Mouse (Mus musculus) limb, embryonic 11.5 days (tissue): ENCODE data around the gene Fgd5. TPM values are rescaled to one million over a fixed set of nuclear protein-coding genes. Genes with fewer than 3 reads are reported as not detected.
A peak's percentile ranks its signal among the peaks of the same experiment; 100 is the strongest.
"Not testable (repeated sequence)": the region's sequence is repeated elsewhere in the genome, so short reads cannot be mapped to it uniquely, and the experiment has no call there.

ENCODE experiments used
- ATAC-seq: fragments of 200-750 bp; cut with Nextera tagmentation; 2 replicates; pipeline ENCODE4 v1.8.0; 2017; ENCODE audit warnings: low read depth; ENCODE audit not compliant: insufficient number of reproducible peaks, low FRiP score, low TSS enrichment
- DNase-seq: peaks from one replicate; pipeline ENCODE4 v3.0.0-alpha.2; 2015; ENCODE audit warnings: low spot score
- H3K27ac ChIP-seq: fragments of 300-500 bp; sonication (generic); replicated peaks from 2 replicates; pipeline ENCODE4 v1.5.1; 2014; ENCODE audit warnings: low read depth, mild to moderate bottlenecking, low read length
- H3K27me3 ChIP-seq: fragments of 300-500 bp; sonication (generic); 2 replicates; pipeline ENCODE4 v1.6.1; 2014; ENCODE audit warnings: mild to moderate bottlenecking, low read length, mixed read lengths; ENCODE audit not compliant: control insufficient read depth, insufficient read depth
- H3K36me3 ChIP-seq: fragments of 300-500 bp; sonication (generic); 2 replicates; pipeline ENCODE4 v1.6.1; 2014; ENCODE audit warnings: mild to moderate bottlenecking, low read length, moderate library complexity, mixed read lengths; ENCODE audit not compliant: control insufficient read depth, insufficient read depth
- H3K4me1 ChIP-seq: fragments of 300-500 bp; sonication (generic); 2 replicates; pipeline ENCODE4 v1.6.1; 2014; ENCODE audit warnings: low read length, mixed read lengths; ENCODE audit not compliant: control insufficient read depth, insufficient read depth
- H3K4me2 ChIP-seq: fragments of 300-500 bp; sonication (generic); 2 replicates; pipeline ENCODE4 v1.6.1; 2014; ENCODE audit warnings: low read depth, mild to moderate bottlenecking, moderate library complexity; ENCODE audit not compliant: severe bottlenecking
- H3K4me3 ChIP-seq: fragments of 300-500 bp; sonication (generic); 2 replicates; pipeline ENCODE4 v1.5.1; 2014; ENCODE audit warnings: low read depth, low read length
- H3K9ac ChIP-seq: fragments of 300-500 bp; sonication (generic); 2 replicates; pipeline ENCODE4 v1.6.1; 2014; ENCODE audit warnings: mild to moderate bottlenecking, low read length
- H3K9me3 ChIP-seq: fragments of 300-500 bp; sonication (generic); 2 replicates; pipeline ENCODE4 v1.6.1; 2016; ENCODE audit warnings: low read length; ENCODE audit not compliant: control insufficient read depth
- WGBS: fragments of 180-500 bp; shearing (Covaris S2); extraction: QIAGEN DNeasy Blood & Tissue Kit; methylation state at CpG from one replicate; pipeline ENCODE4 v1.1.7; 2014; 5-methylcytosine and 5-hydroxymethylcytosine counted together
- polyA plus RNA-seq: library from polyadenylated mRNA; unstranded; fragments of >200 nt; fragmentation: Nextera tagmentation; extraction: Ambion mirVana; gene quantifications from 2 replicates; pipeline ENCODE4 v1.2.1, GENCODE M21; 2014

The Fgd5 gene
- 3.5 and 4.2 TPM in 2 replicates for polyA plus RNA-seq

- Histone ChIP-seq H3K9ac (peak within 1 kb of the TSS; percentile 60), H3K4me1 (no peaks in the 10 kb centered on the region), H3K36me3 (no peaks in the 10 kb centered on the region), H3K4me3 (peak within 1 kb of the TSS; percentile 48), H3K9me3 (no peaks in the 10 kb centered on the region), H3K4me2 (peak within 1 kb of the TSS; percentile 94), H3K27ac (no peak within 1 kb of the TSS), H3K27me3 (peaks cover 20% of the 10 kb centered on the region)
- ATAC-seq = peak; percentile 31; the same call in 1 of the 2 replicates
- DNase-seq = peak; percentile 72
- under 1% methylated on average over 54 of the region's 62 CpGs for whole genome bisulfite sequencing
Measured at GRCm38 (mm10) chr6:91978371-91979300, at the start of gene Fgd5. Gene Fgd5, plus strand, starts transcription at chr6:91978878.

GRCm38 (mm10) chr6:91931231-91931630 lies 47.4 kb upstream of the Fgd5 start:
- Histone ChIP-seq H3K27me3 (no peaks in the 10 kb centered on the region), H3K4me1 (no peaks in the 10 kb centered on the region), H3K9me3 (no peaks in the 10 kb centered on the region), H3K27ac (no peak overlapping the region), H3K36me3 (no peaks in the 10 kb centered on the region), H3K4me3 (no peak overlapping the region), H3K4me2 (no peak overlapping the region), H3K9ac (no peak overlapping the region)
- WGBS = 94% methylated on average over 5 of the region's 5 CpGs
- no peak for DNase-seq
- no peak for ATAC-seq

DNA sequence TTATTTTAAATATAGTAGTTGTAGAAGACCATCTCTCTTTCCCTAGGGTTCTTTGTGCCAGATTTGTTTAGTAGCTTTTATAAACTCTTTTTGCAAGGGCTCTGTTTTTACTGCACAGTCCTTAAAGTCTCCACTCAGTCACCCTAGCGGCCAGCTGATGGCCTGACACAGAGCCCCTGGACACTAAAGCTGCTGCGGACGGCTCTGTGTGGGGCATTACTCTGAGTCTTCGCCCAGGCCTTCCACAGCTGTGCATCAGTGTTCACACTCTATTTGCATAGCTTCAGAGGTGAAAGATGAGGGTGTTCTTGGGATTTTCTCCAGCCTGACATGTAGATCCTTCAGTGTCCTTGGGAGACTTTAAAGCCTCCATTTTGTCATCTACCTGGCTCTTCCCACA lies 40.2 kb upstream of the Fgd5 start:
- ATAC-seq (no peak), DNase-seq (no peak)
- WGBS = 49% methylated on average over 4 of the region's 4 CpGs
- no peak overlapping the region for H3K27ac ChIP-seq
- no peak overlapping the region for H3K4me3 ChIP-seq
- H3K9ac ChIP-seq = no peak overlapping the region
- no peak overlapping the region for H3K4me2 ChIP-seq
- H3K36me3 ChIP-seq = no peaks in the 10 kb centered on the region
- no peaks in the 10 kb centered on the region for H3K27me3 ChIP-seq
- no peaks in the 10 kb centered on the region for H3K9me3 ChIP-seq
- H3K4me1 ChIP-seq = no peaks in the 10 kb centered on the region

DNA sequence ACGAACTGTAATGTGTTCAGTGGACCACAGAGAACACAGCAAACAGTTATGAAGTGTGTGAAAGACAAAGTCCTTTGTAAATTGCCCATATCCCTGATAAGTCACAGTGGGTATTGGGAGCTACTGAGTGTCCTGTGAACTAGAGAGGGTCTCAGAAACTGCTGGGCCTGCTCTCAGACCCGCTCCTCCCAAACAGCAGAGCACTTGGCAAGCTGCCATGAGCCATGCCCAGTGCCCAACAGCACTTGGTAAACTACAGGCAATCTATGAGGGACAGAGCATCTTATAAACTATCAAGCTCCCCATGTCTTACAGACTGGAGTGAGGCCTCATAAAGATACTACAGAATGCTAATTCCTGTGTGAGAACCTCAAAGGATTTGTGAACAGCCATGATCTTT lies 30.3 kb upstream of the Fgd5 start:
- WGBS = 77% methylated on average over 2 of the region's 2 CpGs
- ATAC-seq (no peak), DNase-seq (no peak)
- Histone ChIP-seq H3K9me3 (no peaks in the 10 kb centered on the region), H3K27me3 (no peaks in the 10 kb centered on the region), H3K27ac (no peak overlapping the region), H3K4me3 (no peak overlapping the region), H3K4me1 (no peaks in the 10 kb centered on the region), H3K4me2 (no peak overlapping the region), H3K9ac (no peak overlapping the region), H3K36me3 (no peaks in the 10 kb centered on the region)

DNA sequence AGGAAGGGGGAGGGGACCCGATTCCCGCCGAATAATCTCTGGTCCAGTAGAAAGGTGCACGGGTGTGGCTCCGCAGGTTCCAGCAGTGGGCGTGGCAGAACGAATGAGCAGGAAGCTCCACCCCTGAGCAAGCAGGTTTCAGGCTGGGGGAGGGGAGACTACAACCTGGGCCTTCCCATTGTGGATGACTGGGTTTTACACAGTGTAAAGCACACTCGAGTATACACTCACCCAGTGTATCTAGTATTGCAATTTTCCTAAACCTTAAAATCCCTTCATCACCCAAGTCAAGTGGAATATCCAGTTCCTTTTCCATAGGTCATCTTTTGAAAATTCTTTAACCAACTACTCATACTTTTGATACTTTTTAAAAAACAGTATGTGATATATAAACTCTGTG lies 20.7 kb upstream of the Fgd5 start:
- not testable (repeated sequence) for H3K4me2 ChIP-seq, ATAC-seq, H3K27me3 ChIP-seq, H3K9me3 ChIP-seq, H3K4me1 ChIP-seq, H3K27ac ChIP-seq, H3K4me3 ChIP-seq, H3K9ac ChIP-seq, H3K36me3 ChIP-seq, DNase-seq
- 17% methylated on average over 2 of the region's 8 CpGs for WGBS

- Histone ChIP-seq H3K9ac (no peak overlapping the region), H3K4me3 (no peak overlapping the region), H3K9me3 (no peaks in the 10 kb centered on the region), H3K27me3 (no peaks in the 10 kb centered on the region), H3K4me1 (no peaks in the 10 kb centered on the region), H3K27ac (no peak overlapping the region), H3K36me3 (no peaks in the 10 kb centered on the region), H3K4me2 (no peak overlapping the region)
- ATAC-seq = no peak
- no peak for DNase-seq
- WGBS = 59% methylated on average over 8 of the region's 8 CpGs
Measured at GRCm38 (mm10) chr6:91960028-91960811, 18.5 kb upstream of the Fgd5 start.

DNA sequence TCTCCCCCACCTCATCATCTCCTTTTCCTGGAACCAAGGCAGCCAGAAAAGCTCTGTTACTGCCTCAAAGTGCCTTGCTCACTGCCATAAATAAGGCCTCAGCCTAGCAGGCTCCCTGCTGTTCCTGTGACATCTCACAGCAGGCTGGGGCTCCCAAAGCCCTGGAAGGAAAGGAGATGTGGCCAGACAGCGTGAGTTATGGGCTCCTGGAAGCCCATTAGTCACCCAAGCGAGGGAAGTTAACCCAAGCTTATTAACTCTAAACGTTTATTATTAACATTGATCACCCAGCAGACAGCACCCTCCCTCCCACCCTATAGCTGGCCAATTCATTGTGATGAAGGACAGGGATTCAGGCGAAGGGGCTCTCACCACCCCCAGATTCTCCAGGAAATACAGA lies 15.2 kb upstream of the Fgd5 start:
- Histone ChIP-seq H3K9me3 (no peaks in the 10 kb centered on the region), H3K9ac (no peak overlapping the region), H3K27me3 (no peaks in the 10 kb centered on the region), H3K4me2 (no peak overlapping the region), H3K27ac (no peak overlapping the region), H3K4me1 (no peaks in the 10 kb centered on the region), H3K4me3 (no peak overlapping the region), H3K36me3 (no peaks in the 10 kb centered on the region)
- 5% methylated on average over 4 of the region's 4 CpGs for WGBS
- ATAC-seq = no peak
- no peak for DNase-seq

- no peak for ATAC-seq
- 80% methylated on average over 8 of the region's 8 CpGs for WGBS
Measured at GRCm38 (mm10) chr6:91965060-91965459, 13.6 kb upstream of the Fgd5 start.

More at GRCm38 (mm10) chr6:91965060-91965459, 13.6 kb upstream of the Fgd5 start:
- no peak overlapping the region for H3K9ac ChIP-seq
- H3K27me3 ChIP-seq = no peaks in the 10 kb centered on the region
- DNase-seq = no peak
- H3K4me1 ChIP-seq = no peaks in the 10 kb centered on the region
- H3K4me2 ChIP-seq = no peak overlapping the region
- H3K27ac ChIP-seq = no peak overlapping the region
- no peaks in the 10 kb centered on the region for H3K36me3 ChIP-seq
- H3K4me3 ChIP-seq = no peak overlapping the region
- H3K9me3 ChIP-seq = no peaks in the 10 kb centered on the region
